Mouse (Mus musculus) stomach, embryonic 15.5 days (tissue): ENCODE measurements around the gene Srrm3. TPM values are rescaled to one million over a fixed set of nuclear protein-coding genes. Genes with fewer than 3 reads are reported as not detected.

Experiments
- ATAC-seq: fragments of 200-750 bp; cut with Nextera tagmentation; 2 replicates; pipeline ENCODE4 v1.8.0; 2017; ENCODE audit warnings: low read depth, moderate number of reproducible peaks, moderate TSS enrichment; ENCODE audit not compliant: insufficient read depth, low FRiP score
- H3K27ac ChIP-seq: fragments of 300-500 bp; sonication (generic); 2 replicates; pipeline ENCODE4 v1.5.1; 2015; ENCODE audit warnings: mild to moderate bottlenecking, inconsistent platforms
- H3K27me3 ChIP-seq: fragments of 300-500 bp; sonication (generic); replicated peaks from 2 replicates; pipeline ENCODE4 v1.6.1; 2015; ENCODE audit warnings: inconsistent platforms
- H3K36me3 ChIP-seq: fragments of 300-500 bp; sonication (generic); 2 replicates; pipeline ENCODE4 v1.6.1; 2015; ENCODE audit warnings: inconsistent platforms
- H3K4me1 ChIP-seq: fragments of 300-500 bp; sonication (generic); 2 replicates; pipeline ENCODE4 v1.6.1; 2015; ENCODE audit warnings: inconsistent platforms
- H3K4me2 ChIP-seq: fragments of 300-500 bp; sonication (generic); 2 replicates; pipeline ENCODE4 v1.6.1; 2015; ENCODE audit warnings: mild to moderate bottlenecking, inconsistent platforms
- H3K4me3 ChIP-seq: fragments of 300-500 bp; sonication (generic); replicated peaks from 2 replicates; pipeline ENCODE4 v1.5.1; 2015; ENCODE audit warnings: inconsistent platforms
- H3K9ac ChIP-seq: fragments of 300-500 bp; sonication (generic); 2 replicates; pipeline ENCODE4 v1.6.1; 2015; ENCODE audit warnings: inconsistent platforms
- H3K9me3 ChIP-seq: fragments of 300-500 bp; sonication (generic); 2 replicates; pipeline ENCODE4 v1.6.1; 2016; ENCODE audit warnings: inconsistent platforms
- WGBS: fragments of 180-500 bp; shearing (Covaris S2); methylation state at CpG from one replicate; pipeline ENCODE4 v1.1.7; 2015; 5-methylcytosine and 5-hydroxymethylcytosine counted together
- polyA plus RNA-seq: library from polyadenylated mRNA; unstranded; fragments of >200 nt; fragmentation: Nextera tagmentation; extraction: Ambion mirVana; gene quantifications from 2 replicates; pipeline ENCODE4 v1.2.1, GENCODE M21; 2015

Srrm3 gene
- polyA plus RNA-seq, 1 experiment from 2014 or later, result 4.2 TPM

DNA sequence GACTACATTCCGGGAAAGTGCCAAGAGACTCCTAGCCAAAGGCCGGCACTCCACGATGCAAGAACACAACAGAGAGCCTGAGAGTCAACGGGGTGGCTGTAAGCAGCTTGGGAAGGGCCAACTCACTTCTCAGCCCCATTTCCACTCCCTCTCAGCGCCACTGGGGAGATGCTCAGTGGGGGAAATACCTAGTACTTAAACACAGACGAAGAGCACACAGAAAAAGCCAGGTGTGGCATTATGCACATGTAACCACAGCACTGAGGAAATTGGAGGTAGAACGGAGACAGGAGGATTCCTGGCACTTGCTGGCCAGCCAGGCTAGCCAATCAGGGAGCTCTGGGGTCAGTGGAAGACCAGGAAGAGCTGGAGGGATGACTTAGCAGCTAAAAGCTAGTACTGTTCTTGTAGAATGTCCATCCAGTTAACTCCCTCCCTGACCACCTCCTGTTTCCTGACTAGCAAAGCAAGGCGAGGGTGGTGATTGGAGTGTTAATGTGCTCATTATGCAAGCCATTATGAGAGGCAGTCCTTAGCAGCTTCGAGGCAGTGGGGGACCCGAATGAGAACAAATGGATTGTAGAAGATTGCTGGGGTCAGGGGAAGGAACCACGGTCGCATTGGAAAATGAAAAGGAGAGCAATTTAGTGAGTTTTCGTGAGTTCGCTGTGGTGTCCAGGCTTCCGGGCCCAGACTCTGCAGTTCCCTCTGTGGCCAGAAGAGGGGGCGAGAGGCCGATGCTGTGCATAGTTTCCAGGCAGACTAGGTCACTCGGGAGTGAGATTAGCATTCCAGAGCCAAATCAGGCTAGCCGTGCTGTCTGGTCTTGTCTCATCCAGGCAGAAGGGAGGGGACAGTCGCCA, 12.5 kb upstream of the Srrm3 start:
- peak; percentile 66 for ATAC-seq
- no peaks in the 10 kb centered on the region for H3K9me3 ChIP-seq
- peak overlapping the region; percentile 46 for H3K4me2 ChIP-seq
- no peak overlapping the region for H3K27ac ChIP-seq
- 14% methylated on average over 20 of the region's 20 CpGs for WGBS
- H3K27me3 ChIP-seq, result no peaks in the 10 kb centered on the region
- H3K4me3 ChIP-seq, result peak overlapping the region; percentile 27
- H3K9ac ChIP-seq, result no peak overlapping the region
- no peaks in the 10 kb centered on the region for H3K4me1 ChIP-seq
- H3K36me3 ChIP-seq, result peaks cover 27% of the 10 kb centered on the region

DNA sequence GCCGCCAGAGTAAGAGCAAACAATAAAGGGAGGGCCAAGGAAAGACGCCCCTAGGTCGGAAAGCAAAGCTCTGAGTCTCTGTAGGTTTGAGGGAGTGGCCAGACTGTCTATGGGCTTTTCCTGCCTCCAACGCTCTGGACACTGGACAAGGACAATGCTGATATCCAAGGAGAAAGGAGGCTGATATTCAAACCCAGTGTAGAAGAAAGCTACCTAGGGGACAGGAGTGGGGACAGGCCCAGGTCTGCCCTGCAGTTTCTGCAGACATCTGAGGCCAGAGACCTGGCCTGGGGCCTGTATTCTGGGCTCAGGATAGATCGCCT, 11.9 kb upstream of the Srrm3 start:
- Histone ChIP-seq H3K4me3 (peak overlapping the region; percentile 27; the same call in 1 of the 2 replicates), H3K36me3 (peaks cover 21% of the 10 kb centered on the region), H3K9me3 (no peaks in the 10 kb centered on the region), H3K4me1 (no peaks in the 10 kb centered on the region), H3K9ac (no peak overlapping the region), H3K27me3 (no peaks in the 10 kb centered on the region), H3K4me2 (peak overlapping the region; percentile 46), H3K27ac (no peak overlapping the region)
- WGBS, result 14% methylated on average over 5 of the region's 5 CpGs
- no peak for ATAC-seq

DNA sequence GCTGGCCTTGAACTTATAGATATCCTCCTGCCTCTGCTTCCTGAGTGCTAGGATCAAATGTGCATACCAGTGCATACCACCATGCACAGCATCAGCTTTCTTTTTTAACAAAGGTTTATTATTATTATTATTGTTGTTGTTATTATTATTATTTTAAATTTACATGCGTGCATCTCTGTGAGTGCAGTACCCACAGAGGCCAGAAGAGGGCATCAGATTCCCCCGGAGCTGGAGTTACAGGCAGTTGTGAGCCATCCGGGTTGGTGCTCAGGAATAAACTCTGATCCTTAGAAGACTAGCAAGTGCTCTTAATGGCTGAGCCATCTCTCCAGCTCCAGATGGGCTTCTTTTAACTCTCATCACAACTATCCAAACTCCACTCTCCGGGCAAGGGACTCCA, 6.9 kb upstream of the Srrm3 start:
- no peak overlapping the region for H3K4me2 ChIP-seq
- no peaks in the 10 kb centered on the region for H3K36me3 ChIP-seq
- WGBS, result 46% methylated on average over 4 of the region's 4 CpGs
- H3K27ac ChIP-seq, result no peak overlapping the region
- H3K9ac ChIP-seq, result no peak overlapping the region
- ATAC-seq, result no peak
- no peaks in the 10 kb centered on the region for H3K27me3 ChIP-seq
- no peaks in the 10 kb centered on the region for H3K9me3 ChIP-seq
- H3K4me3 ChIP-seq, result no peak overlapping the region
- no peaks in the 10 kb centered on the region for H3K4me1 ChIP-seq

DNA sequence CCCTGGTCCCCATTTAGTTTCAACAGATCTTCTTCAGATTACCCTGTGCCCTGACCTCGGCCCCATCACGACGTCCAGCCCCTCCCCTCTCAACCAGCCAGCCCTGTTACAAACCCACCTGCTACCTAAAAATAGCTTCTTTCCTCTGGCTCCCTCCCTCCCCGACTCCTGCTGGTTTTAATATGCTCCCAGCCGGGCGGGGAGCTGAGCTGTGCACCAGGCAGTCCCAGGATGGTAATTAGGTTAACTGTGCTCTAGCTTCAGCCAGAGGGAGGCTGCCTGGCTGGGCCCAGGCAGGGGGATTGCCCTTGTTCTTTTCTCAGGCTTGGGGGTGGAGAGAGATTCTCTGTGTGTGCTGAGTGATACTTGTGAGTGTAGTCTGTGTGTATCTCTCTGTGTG, 5.8 kb upstream of the Srrm3 start:
- WGBS, result 2% methylated on average over 6 of the region's 6 CpGs
- Histone ChIP-seq H3K27me3 (no peaks in the 10 kb centered on the region), H3K9me3 (no peaks in the 10 kb centered on the region), H3K9ac (no peak overlapping the region), H3K4me2 (no peak overlapping the region), H3K4me1 (no peaks in the 10 kb centered on the region), H3K36me3 (no peaks in the 10 kb centered on the region), H3K27ac (no peak overlapping the region), H3K4me3 (no peak overlapping the region)
- no peak for ATAC-seq

DNA sequence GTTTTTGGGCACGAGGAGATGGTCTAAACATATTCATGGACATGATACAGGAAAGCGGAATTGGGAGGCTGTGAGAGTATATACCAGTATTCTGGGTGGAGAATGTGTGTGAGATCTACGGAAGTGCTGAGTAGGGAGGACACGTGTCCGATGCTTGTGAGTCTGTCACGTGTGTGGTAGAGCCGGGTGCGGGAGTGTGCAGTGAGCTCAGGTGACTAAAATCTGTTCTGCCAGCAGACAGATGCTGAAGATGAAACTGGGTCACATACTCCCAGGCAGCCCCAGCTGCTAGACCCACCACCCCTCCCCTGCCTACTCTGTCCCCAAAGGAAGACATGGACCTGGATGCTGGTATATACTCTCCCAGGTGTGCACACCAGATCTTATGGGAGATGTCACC, 4.0 kb upstream of the Srrm3 start:
- ATAC-seq, result no peak
- 94% methylated on average over 8 of the region's 8 CpGs for WGBS
- H3K4me2 ChIP-seq, result no peak overlapping the region
- no peaks in the 10 kb centered on the region for H3K27me3 ChIP-seq
- H3K4me1 ChIP-seq, result peaks cover 4% of the 10 kb centered on the region; the same call in 1 of the 2 replicates
- H3K36me3 ChIP-seq, result no peaks in the 10 kb centered on the region
- H3K4me3 ChIP-seq, result no peak overlapping the region
- no peaks in the 10 kb centered on the region for H3K9me3 ChIP-seq
- H3K9ac ChIP-seq, result no peak overlapping the region
- no peak overlapping the region for H3K27ac ChIP-seq

DNA sequence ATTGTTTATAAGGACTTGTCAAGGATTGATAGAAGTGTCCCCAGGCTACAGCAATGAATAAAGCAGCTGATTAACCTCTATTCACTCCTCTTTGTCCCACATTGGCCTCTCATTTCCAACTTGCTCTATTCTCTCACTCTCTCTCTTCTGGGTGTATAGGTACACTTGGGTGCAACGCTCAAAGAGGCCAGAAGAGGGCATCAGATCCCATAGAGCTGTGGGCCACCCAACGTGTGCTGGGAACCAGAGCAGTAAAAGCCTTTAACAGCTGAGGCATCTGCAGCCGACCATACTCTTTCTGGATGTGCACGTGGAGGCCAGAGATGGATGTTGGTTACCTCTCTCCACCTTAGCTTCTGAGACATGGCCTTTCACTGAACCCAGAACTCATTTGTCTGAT, 3.6 kb upstream of the Srrm3 start:
- Histone ChIP-seq H3K4me3 (no peak overlapping the region), H3K36me3 (no peaks in the 10 kb centered on the region), H3K4me1 (peaks cover 4% of the 10 kb centered on the region; the same call in 1 of the 2 replicates), H3K9ac (no peak overlapping the region), H3K27ac (no peak overlapping the region), H3K4me2 (no peak overlapping the region), H3K9me3 (no peaks in the 10 kb centered on the region), H3K27me3 (no peaks in the 10 kb centered on the region)
- WGBS, result 43% methylated on average over 4 of the region's 4 CpGs
- ATAC-seq, result no peak

DNA sequence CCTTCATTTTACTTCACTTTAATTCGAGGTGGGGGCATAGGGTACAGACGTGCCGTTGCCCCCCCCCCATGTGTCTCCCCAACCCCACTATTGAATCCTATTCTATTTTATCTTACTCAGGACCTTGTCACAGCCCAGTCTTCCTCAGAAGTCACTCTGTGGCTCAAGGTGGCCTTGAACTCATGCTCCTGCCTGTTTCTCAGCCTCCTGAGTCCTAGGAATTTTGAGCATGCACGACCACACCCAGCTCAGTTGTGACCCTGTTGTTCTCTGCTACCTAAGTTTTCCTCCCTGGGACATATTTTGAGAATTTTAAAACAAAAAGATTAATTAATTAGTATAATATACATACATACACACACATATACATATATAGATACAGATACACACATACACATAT, 3.0 kb upstream of the Srrm3 start:
- H3K4me2 ChIP-seq, result no peak overlapping the region
- no peaks in the 10 kb centered on the region for H3K9me3 ChIP-seq
- H3K27me3 ChIP-seq, result no peaks in the 10 kb centered on the region
- no peak overlapping the region for H3K9ac ChIP-seq
- 76% methylated on average over 4 of the region's 4 CpGs for WGBS
- H3K4me3 ChIP-seq, result no peak overlapping the region
- H3K36me3 ChIP-seq, result no peaks in the 10 kb centered on the region
- H3K4me1 ChIP-seq, result peaks cover 4% of the 10 kb centered on the region; the same call in 1 of the 2 replicates
- H3K27ac ChIP-seq, result no peak overlapping the region
- ATAC-seq, result no peak

DNA sequence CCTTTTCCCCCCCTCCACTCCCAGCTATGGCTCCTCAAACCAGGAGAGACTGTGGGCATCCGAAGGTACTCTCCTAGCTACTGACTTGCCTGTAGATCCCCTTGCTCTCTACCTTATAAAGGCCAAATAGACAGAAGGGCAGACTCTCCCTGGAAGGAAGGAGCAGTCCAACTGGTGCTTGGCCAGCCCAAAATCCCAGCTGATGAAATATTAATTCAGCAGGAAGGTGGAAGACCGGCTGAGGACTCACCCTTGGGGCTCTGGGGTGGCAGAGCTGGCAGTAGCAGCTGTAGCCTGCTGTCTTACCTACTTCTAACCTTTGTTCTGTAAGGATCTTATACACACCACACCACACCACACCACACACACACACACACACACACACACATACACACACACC, 2.0 kb upstream of the Srrm3 start:
- peaks cover 4% of the 10 kb centered on the region; the same call in 1 of the 2 replicates for H3K4me1 ChIP-seq
- H3K4me2 ChIP-seq, result no peak overlapping the region
- 58% methylated on average over 2 of the region's 2 CpGs for WGBS
- no peak overlapping the region for H3K9ac ChIP-seq
- H3K27me3 ChIP-seq, result no peaks in the 10 kb centered on the region
- no peak overlapping the region for H3K4me3 ChIP-seq
- no peaks in the 10 kb centered on the region for H3K9me3 ChIP-seq
- H3K27ac ChIP-seq, result no peak overlapping the region
- no peaks in the 10 kb centered on the region for H3K36me3 ChIP-seq
- ATAC-seq, result no peak

DNA sequence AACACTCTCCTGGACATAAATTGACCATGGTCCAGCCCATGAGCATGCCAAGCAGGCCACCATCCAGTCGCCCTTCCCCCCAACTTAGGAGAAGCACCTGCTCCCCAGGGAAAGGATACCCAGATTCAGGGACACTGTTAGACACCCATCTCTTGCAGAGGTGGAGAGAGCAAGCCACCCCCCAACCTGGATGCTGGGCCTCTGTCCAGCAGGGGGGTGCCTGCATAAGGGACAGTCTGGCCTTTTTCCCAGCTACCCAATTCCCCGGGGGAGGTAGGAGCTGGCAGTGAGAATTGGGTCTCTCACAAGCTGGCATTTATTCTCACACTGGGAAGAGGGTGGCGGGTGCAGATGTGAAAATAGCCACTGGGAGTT, 560 bp downstream of the Srrm3 start:
- Histone ChIP-seq H3K4me2 (no peak overlapping the region), H3K9me3 (no peaks in the 10 kb centered on the region), H3K27ac (no peak overlapping the region), H3K36me3 (no peaks in the 10 kb centered on the region), H3K9ac (no peak overlapping the region), H3K4me3 (peak overlapping the region; percentile 14), H3K27me3 (no peaks in the 10 kb centered on the region), H3K4me1 (peaks cover 4% of the 10 kb centered on the region; the same call in 1 of the 2 replicates)
- ATAC-seq, result no peak
- 50% methylated on average over 3 of the region's 3 CpGs for WGBS

DNA sequence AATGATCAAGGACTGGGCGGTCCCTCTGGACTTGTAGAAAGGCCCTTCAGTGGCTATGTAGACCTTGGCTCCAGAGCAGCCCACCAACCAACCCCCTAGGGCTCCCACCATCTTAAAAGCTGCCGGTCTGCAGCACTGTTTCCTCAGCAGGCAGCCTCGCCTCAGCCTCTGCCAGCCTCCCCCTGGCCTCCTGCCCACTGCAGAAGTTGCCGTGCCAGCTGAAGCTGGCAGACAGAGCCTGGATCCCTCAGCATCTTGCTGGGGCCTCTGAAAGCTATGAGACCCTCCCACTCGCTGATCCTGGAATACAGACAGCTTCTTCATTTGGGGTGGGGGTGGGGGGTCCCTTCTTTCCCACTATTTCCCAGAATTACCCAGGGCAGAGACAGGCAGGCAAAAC, 6.3 kb downstream of the Srrm3 start:
- Histone ChIP-seq H3K27me3 (no peaks in the 10 kb centered on the region), H3K9me3 (no peaks in the 10 kb centered on the region), H3K27ac (no peak overlapping the region), H3K4me3 (no peak overlapping the region), H3K9ac (no peak overlapping the region), H3K4me2 (no peak overlapping the region), H3K4me1 (no peaks in the 10 kb centered on the region), H3K36me3 (no peaks in the 10 kb centered on the region)
- WGBS, result 63% methylated on average over 5 of the region's 5 CpGs
- ATAC-seq, result no peak

DNA sequence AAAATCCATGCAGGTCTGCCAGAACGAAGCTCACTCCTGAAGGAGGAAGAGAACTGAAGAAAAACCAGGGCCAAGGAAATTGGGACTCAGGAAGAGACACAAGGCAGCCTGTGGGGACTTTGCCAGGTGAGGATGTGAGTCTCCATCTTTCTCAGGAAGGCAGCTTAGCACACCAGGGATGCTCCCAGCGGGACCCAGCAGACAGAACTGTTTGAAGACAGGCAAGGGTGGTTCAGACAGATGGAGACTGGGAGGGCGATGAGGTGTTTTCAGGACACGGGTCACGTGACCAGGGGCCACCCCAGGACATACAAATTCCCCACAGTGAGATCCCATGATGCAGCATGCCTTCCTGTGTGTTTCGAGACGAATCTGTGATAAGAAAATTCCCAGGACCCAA, 11.8 kb downstream of the Srrm3 start:
- H3K36me3 ChIP-seq, result no peaks in the 10 kb centered on the region
- H3K4me2 ChIP-seq, result no peak overlapping the region
- H3K9ac ChIP-seq, result no peak overlapping the region
- H3K4me1 ChIP-seq, result no peaks in the 10 kb centered on the region
- H3K9me3 ChIP-seq, result no peaks in the 10 kb centered on the region
- H3K27me3 ChIP-seq, result no peaks in the 10 kb centered on the region
- no peak overlapping the region for H3K27ac ChIP-seq
- ATAC-seq, result no peak
- H3K4me3 ChIP-seq, result no peak overlapping the region
- whole genome bisulfite sequencing, result 39% methylated on average over 7 of the region's 7 CpGs

DNA sequence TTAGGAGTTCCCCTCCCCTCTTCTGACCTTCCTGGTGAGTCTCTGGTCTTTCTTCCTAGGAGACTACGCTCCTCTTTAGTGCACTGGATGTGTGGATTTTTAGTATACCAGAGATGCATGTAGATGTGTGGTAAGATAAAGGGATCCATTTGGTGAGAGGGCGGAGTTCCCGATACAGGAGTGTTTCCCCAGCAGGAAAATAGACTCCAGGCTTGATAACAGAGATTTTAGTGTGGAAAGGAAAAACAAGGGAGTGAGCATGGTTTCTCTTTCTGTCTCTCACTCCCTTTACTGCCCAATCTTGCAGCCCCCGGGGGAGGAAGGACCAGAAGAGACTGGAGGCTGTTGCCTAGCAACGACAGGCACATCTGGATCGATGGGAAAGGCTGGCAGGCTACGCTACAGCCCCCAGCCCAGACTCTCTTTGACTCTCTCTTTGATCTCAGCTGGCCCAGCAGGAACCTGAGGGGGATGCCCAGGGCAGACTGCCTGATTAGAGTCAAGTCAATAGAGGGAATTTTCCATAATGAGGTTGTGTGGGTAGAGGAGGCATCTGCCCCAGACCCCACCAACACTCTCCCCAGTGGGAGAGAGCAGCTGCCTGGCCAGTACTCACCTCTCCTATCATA, 15.7 kb downstream of the Srrm3 start:
- no peak overlapping the region for H3K9ac ChIP-seq
- no peak overlapping the region for H3K4me2 ChIP-seq
- H3K27ac ChIP-seq, result no peak overlapping the region
- H3K36me3 ChIP-seq, result no peaks in the 10 kb centered on the region
- no peaks in the 10 kb centered on the region for H3K9me3 ChIP-seq
- 0 out of 2 replicates have a peak, but pooled peaks cover 5% of the 10 kb centered on the region for H3K27me3 ChIP-seq
- WGBS, result 26% methylated on average over 7 of the region's 7 CpGs
- ATAC-seq, result no peak
- H3K4me1 ChIP-seq, result no peaks in the 10 kb centered on the region
- no peak overlapping the region for H3K4me3 ChIP-seq
